Mouse (Mus musculus) liver, embryonic 14.5 days (tissue): ENCODE data around the gene Pgk1.

Experiments
- CTCF ChIP-seq: IDR thresholded peaks from 2 replicates; pipeline ENCODE4 v1.5.1; 2016; ENCODE audit warnings: antibody characterized with exemption, low read depth, control low read depth
- EP300 ChIP-seq: IDR thresholded peaks from 2 replicates; pipeline ENCODE4 v1.6.1; 2016; ENCODE audit warnings: antibody characterized with exemption, low read depth

GRCm38 (mm10) chrX:106187737-106188136, 837 bp downstream of the Pgk1 start:
- TF ChIP-seq EP300 (no peak), CTCF (no peak)
